Mouse (Mus musculus): ENCODE measurements around the gene Lingo3. TPM values are rescaled to one million over a fixed set of nuclear protein-coding genes. Genes with fewer than 3 reads are reported as not detected.

Lingo3 gene
- total RNA-seq, 1 experiment from 2014 or later: 1.0 TPM

GRCm38 (mm10) chr10:80798150-80799006 is 45.5 kb downstream of the Lingo3 start, which contains the start of the genes Sf3a2 and Plekhj1:
Gene Sf3a2, plus strand, starts transcription at chr10:80798198.
Gene Plekhj1, minus strand, starts transcription at chr10:80798626.
- peak; percentile 96 for DNase-seq

GRCm38 (mm10) chr10:80797186-80798149 is 46.4 kb downstream of the Lingo3 start:
- DNase-seq: no peak

DNA sequence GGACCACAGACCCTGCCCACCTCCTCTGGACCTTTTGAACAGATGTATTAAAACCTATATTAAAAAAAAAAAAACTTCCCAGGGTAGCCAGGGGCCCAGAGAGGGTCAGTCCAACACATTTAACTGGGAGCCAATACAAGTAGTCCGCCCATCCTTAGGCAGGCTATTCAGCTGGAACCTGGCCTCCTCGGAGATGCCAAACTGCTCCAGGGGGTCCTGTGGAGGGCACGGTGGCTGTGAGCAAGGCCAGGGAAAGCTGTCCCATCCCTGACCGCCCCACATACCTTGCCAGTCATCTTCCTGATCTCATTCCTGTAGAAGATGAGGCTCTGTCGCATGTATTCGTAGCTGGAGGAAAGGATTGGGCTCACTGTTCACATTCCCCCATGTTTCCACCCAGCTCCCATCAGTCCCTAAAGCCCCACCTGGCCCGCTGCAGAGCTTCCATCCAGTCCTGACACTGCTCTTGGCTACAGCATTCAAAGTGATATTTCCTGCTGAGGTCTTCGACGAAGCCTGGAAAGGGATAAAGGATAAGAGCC is 47.5 kb downstream of the Lingo3 start:
- DNase-seq: no peak

- no peak for DNase-seq
Observed at GRCm38 (mm10) chr10:80794750-80795149, 49.1 kb downstream of the Lingo3 start.

DNA sequence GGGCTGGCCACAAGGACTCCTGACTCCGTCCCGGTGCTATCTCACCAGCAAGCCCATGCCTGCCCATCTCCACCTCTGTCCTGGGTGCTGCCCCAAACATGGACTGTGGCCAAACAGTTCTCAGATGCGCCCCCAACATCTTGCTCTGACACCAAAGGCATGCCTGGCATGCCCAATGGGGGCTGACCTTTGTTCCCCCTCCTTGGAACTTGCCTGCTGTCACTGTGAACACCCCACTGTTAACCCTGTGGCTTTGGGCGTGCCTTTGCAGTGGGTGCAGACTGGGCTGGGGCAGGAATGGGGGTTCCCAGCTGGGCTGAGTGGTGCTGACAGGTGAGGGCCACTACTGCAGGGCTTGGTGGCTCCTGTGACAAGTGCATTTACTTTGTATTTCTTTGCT is 50.0 kb downstream of the Lingo3 start:
- no peak for DNase-seq

DNA sequence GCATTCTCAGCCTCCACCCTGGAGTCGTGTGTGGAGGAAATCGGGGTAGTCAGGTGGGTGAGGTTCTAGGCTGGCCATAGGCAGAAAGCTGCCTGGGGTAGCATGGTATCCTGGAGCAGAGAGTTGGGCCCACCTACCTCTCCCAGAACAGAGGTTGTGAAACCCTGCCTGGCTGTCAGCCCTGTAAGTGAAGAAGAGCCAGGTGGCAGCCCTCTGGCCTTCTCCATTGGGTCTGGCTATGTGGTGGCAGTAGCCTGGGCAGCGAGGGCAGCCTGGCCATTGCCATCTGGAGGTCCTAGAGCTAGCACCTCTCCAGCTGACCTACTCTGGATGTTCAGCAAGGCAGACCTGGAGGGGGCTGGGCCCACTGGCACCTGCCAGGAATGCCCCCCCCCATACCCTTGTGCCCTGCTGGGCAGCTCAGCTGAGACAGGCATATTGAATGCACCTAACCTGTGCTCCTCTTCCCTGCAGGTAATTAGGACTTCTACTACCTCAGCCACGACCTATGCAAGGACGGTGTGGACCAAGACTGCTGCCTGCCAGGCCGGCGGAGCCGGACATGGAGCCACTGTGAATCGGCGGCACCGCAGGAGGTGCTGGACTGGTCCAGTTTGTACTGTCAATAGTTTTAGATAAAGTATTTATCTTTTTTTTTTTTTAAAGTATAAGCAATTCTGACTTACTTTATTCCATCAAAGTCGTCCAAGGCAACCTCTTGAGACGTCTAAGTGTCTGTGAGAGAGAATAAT is 50.6 kb downstream of the Lingo3 start:
- DNase-seq: no peak

- peak; percentile 49 for DNase-seq
Observed at GRCm38 (mm10) chr10:80792175-80793032, 51.4 kb downstream of the Lingo3 start.

DNA sequence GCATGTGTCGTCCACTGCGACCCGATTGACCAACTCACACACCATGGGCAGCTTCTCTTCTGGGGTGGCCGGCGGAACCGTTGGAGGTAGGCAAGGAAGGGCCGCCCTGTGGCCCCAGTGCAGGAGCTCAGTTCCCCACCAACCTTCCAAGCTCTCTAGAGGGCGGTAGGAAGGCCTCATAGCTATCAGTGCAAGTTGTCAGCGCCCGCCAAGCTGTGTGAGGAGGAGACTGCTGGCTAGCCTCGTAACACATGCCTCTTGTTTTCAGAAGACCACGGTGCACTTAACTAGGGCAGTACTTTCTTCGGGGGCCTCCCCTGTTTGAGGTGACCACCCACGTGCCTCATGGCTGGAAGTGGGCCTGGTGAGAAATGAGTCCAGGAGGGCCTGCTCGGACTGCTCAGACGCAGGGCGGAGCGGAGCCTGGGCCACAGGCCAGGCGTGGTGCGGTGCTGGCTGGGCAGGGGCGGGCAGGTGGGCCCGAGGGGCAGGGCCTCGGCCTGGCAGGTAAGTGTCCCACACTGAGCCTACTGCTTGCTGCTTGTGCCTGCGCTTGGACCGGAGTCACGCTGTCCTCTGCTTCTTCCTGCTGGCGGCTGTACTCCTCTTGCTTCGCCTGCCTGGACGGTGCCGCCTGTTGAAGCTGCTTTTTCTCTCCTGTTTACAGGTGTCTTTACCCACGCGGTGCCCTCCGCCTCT is 52.2 kb downstream of the Lingo3 start:
- no peak for DNase-seq

DNA sequence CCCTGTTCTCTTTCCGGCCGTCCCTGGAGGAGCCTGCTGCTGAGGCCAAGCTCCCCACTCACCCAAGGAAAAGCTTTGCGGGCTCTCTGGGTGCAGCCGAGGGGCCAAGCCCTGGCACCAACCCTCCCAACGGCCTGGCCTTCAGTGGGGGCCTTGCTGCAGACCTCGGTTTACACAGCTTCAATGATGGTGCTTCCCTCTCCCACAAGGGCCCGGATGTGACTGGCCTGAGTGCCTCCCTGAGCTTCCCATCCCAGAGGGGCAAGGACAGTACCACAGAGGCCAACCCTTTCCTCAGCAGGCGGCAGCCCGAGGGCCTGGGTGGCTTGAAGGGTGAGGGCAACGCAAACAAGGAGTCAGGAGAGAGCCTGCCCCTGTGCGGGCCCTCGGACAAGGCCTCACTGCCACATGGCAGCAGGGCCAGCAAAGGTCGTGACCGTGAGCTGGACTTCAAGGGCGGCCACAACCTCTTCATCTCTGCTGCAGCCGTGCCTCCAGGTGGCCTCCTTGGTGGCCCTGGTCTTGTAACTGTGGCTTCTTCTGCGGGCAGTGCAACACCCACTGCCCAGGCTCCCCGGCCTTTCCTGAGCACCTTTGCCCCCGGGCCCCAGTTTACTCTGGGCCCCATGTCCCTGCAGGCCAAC is 53.0 kb downstream of the Lingo3 start:
- peak; percentile 71 for DNase-seq

GRCm38 (mm10) chr10:80787517-80787916 is 56.3 kb downstream of the Lingo3 start:
- no peak for DNase-seq

GRCm38 (mm10) chr10:80785963-80786362 is 57.9 kb downstream of the Lingo3 start:
- no peak for DNase-seq

GRCm38 (mm10) chr10:80784871-80785270 is 59.0 kb downstream of the Lingo3 start:
- DNase-seq: no peak

- DNase-seq: no peak
Observed at GRCm38 (mm10) chr10:80784302-80784701, 59.5 kb downstream of the Lingo3 start.

Small RNA genes lying within 50 kb of the gene (microRNA-seq; reads per million reads assigned to microRNA genes)
- gene Mir1982: 1.3 to 2.3 reads per million in 2 experiments

Other genes starting within 250 kb of the Lingo3 start
- 44.2 and 50.5 TPM in 2 replicates for gene Scamp4, start 241.2 kb downstream of the Lingo3 start, total RNA-seq (2021)
- 3.1 and 4.9 TPM in 2 replicates for gene Adat3, start 241.2 kb downstream of the Lingo3 start, total RNA-seq (2021)
- 1.6 and 2.5 TPM in 2 replicates for gene Gm49322, start 238.0 kb downstream of the Lingo3 start, total RNA-seq (2021)
- gene Csnk1g2, start 221.2 kb downstream of the Lingo3 start, total RNA-seq (2021): 105 and 108 TPM in 2 replicates
- 53.5 and 58.0 TPM in 2 replicates for gene Btbd2, start 187.0 kb downstream of the Lingo3 start, total RNA-seq (2021)
- gene Mknk2, start 165.9 kb downstream of the Lingo3 start, total RNA-seq (2021): 224 and 226 TPM in 2 replicates
- 12.8 and 24.1 TPM in 2 replicates for gene Mob3a, start 142.1 kb downstream of the Lingo3 start, total RNA-seq (2021)
- 12.1 and 12.6 TPM in 2 replicates for gene Izumo4, start 141.9 kb downstream of the Lingo3 start, total RNA-seq (2021)
- 80.3 and 85.6 TPM in 2 replicates for gene Ap3d1, start 101.8 kb downstream of the Lingo3 start, total RNA-seq (2021)
- 82.3 and 90.7 TPM in 2 replicates for gene Dot1l, start 88.8 kb downstream of the Lingo3 start, total RNA-seq (2021)
- gene Sf3a2, start 45.8 kb downstream of the Lingo3 start, total RNA-seq (2021): 47.6 and 52.2 TPM in 2 replicates
- 59.5 and 71.1 TPM in 2 replicates for gene Plekhj1, start 45.4 kb downstream of the Lingo3 start, total RNA-seq (2021)
- 0.74 and 0.94 TPM in 2 replicates for gene Amh, start 38.8 kb downstream of the Lingo3 start, total RNA-seq (2021)
- 2.8 and 3.1 TPM in 2 replicates for gene Jsrp1, start 30.5 kb downstream of the Lingo3 start, total RNA-seq (2021)
- 734 and 741 TPM in 2 replicates for gene Oaz1, start 17.4 kb downstream of the Lingo3 start, total RNA-seq (2021)
- gene Lsm7, start 11.2 kb upstream of the Lingo3 start, total RNA-seq (2021): 35.1 and 43.3 TPM in 2 replicates
- 30.5 and 33.0 TPM in 2 replicates for gene Sppl2b, start 11.2 kb upstream of the Lingo3 start, total RNA-seq (2021)
- gene Tmprss9, start 27.8 kb upstream of the Lingo3 start, total RNA-seq (2021): 0.11 TPM in 1 of 2 replicates, not detected in the other
- gene Timm13, start 56.9 kb upstream of the Lingo3 start, total RNA-seq (2021): 252 and 257 TPM in 2 replicates
- 14.9 and 15.8 TPM in 2 replicates for gene Lmnb2, start 74.2 kb upstream of the Lingo3 start, total RNA-seq (2021)
- gene Gadd45b, start 86.0 kb upstream of the Lingo3 start, total RNA-seq (2021): 29.8 and 91.3 TPM in 2 replicates
- gene Gng7, start 170.9 kb upstream of the Lingo3 start, total RNA-seq (2021): 5.9 and 6.2 TPM in 2 replicates
- 2.1 and 2.3 TPM in 2 replicates for gene Diras1, start 181.6 kb upstream of the Lingo3 start, total RNA-seq (2021)
- 30.3 and 30.5 TPM in 2 replicates for gene Slc39a3, start 193.4 kb upstream of the Lingo3 start, total RNA-seq (2021)
- gene Sgta, start 216.1 kb upstream of the Lingo3 start, total RNA-seq (2021): 212 and 215 TPM in 2 replicates
- gene Thop1, start 226.0 kb upstream of the Lingo3 start, total RNA-seq (2021): 56.0 and 60.6 TPM in 2 replicates